Mouse (Mus musculus): ENCODE results near the gene Tex21. TPM values are rescaled to one million over a fixed set of nuclear protein-coding genes. Genes with fewer than 3 reads are reported as not detected.

The Tex21 gene
- not detected for total RNA-seq (2021)

DNA sequence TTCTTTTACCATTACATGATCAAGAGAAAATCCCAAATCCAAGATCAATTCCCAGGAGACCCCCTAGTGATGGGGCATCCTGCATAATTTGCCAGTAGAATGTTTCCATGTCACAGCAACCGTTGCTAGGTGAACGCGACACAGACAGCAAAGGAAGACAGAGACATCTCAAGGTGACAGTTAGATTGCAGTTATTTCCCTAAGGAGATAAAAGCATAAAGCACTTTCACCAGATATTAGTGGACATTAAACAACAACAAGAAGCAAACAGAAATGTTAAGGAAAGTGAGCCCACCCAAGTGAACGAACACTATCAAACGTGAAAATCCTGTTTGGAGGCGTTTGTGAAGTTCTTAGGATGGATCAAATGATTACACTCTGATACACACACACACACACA, at the start of gene Tex21:
Gene Tex21 (minus strand): TSS at position 101 of the 400 bp plus-strand sequence.
- intact Hi-C loops (cut with DNase I), result no loop called here
- DNase-seq, result no peak

DNA sequence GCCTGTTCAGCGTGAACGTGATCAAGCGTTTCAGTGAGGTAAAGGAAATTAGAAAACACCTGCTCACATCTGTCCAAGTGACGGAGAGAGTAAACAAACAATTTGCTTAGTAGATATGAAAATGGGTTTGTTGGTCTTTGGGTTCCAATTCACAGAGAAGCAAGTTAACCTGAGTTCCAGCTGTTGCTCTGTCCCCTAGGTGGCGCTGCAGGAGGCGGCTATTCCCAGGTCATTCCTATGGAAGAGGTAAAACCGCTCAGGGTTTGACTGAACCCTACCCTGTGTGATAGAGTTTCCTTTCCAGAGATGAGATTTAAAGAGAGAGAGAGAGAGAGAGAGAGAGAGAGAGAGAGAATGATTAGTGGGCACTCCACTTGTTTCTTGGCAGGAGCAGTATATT, 46.6 kb upstream of the Tex21 start:
- intact Hi-C loops (cut with DNase I), result loop anchor here (1.0 kb wide), 2 partner anchors 48 to 179 kb away; no protein-coding TSS in a partner anchor
- DNase-seq, result peak; percentile 71 to 81

DNA sequence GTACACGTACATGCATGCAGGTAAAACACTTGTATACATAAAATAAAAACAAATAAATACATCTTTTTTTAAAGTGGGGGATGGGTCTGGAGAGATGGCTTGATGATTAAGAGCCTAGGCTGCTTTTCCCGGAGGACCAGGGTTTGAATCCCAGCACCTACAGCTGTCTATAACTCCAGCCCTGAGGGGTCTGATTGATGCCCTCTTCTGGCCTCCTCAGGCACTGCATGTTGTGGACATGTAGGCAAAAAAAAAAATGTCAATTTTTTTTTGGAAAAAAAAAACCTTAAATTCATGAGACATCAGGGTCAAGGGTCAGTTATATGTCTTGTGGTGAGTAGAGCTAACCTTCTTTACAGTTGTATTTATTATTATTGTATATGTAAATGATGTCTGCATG, 43.7 kb upstream of the Tex21 start:
- intact Hi-C loops (cut with DNase I), result no loop called here
- no peak for DNase-seq

DNA sequence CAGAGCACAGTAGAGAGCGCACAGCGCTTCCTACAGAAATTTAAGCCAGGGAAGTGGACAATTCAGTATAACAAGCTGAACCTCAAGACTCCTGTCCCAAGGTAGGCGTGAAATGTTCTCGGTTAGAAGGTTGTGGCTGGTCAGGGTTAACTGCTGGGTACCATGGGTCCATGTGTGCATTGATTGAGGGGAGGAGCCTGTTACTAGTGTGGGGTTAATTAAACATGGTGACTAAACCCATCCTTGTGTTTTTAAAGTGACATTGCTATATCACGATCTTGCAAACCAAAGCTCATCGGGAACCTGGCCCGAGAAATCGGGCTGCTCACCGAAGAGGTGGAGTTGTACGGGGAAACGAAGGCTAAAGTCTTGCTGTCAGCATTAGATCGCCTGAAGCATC, 42.9 kb upstream of the Tex21 start:
- no peak for DNase-seq
- intact Hi-C loops (cut with DNase I), result no loop called here

DNA sequence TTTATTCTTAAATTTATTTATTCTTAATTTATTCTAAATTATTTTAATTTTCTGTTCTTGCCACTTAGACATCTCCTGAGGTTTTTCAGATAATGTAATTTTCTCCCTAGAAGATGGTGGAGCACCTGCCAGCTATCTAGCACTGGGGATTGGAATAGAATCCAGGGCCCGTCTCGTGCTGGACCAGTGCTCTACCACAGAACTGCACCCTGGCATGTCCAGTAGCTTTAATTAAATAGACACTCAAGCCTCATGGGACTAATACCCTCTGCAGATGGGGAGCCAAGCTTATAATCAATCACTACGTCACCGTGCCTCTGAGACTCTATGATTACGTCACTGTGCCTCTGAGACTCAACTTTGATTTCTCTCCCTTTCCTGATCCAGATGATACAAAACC, 41.9 kb upstream of the Tex21 start:
- no peak for DNase-seq
- intact Hi-C loops (cut with DNase I), result no loop called here

DNA sequence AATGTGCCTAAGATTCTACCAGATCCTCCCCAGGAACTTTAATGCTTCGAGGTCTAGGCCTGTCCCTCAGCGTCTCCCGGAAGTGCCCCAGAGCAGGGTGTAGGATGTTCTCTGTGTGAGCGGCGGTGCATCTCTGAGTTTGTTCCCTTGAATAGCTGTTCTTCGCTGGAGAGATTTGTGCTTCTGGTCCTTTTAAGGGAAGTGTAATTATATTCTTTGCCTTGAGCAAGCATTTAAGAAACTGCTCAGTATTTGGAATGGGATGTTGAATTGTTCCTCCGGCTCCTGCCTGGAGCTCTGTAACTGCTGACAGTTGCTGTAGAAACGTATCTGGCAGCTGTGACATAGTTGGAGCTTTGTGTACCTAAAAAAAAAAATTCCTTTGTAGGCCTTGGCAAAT, 41.4 kb upstream of the Tex21 start:
- intact Hi-C loops (cut with DNase I), result no loop called here
- no peak for DNase-seq

DNA sequence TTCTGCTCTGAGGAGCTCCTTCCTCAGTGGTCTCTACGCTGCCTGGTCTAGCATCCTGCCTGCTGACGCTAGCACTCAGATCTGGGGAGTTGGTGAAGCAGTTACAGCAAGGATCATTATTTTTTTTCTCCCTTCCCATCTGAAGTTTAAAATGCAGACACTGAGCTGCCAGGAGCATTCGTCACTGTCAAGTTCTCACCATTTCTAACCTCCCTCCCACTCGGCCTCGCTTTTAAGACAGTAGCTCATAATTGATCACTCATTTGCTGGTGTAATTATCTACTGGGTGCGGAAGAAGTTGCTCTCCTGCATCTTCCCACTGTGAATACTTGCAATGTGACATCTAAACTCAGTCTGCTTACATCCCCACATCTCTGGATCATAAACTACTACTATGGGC, 38.9 kb upstream of the Tex21 start:
- intact Hi-C loops (cut with DNase I), result no loop called here
- DNase-seq, result no peak

DNA sequence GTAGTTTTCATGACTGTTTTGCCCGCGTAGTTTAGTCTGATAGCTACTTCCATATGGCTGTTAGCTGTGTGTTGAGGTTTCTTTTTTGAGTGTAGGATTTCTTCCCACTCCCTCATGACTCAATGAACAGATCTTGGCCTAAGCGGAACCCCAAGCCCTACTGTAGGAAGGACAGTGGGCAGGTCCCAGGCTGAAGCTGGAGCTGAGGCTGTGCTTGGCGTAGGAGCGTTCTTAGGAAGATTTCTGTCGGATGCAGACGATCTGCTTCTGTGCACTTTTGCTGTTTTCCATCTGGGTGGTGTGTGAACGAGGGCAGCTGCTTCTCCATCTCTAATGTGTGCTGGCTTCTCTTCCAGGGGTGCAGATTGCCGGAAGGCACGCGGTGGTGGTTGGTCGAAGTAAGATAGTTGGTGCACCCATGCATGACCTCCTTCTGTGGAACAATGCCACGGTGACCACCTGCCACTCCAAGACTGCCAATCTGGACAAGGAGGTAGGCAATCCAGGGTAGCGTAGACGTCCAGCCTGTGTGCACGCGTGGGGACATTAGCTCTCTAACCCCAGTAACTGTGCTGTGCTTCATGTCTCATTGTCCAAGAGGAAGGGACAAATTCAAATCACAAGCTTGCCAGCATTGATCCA, 36.1 kb upstream of the Tex21 start:
- intact Hi-C loops (cut with DNase I), result no loop called here
- DNase-seq, result no peak

DNA sequence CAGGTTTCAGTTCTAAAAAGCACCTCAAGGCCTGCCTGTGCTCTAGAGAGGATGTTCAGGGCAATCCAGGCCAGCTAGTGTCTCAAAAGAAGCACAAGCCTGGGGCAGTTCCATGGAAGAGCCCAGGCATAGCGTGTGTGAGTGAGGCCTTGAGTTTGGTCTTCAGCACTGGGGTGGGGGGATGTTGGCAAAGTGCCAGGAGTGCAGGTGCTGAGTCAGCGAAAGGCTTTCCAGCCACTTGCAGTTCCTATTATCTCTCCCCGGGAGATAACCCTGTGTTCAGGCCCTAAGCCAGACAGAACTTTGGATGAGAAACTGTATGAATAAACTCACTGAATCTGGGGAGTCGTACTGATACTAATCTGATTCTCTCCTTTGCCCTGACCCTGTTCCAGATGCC, 35.6 kb upstream of the Tex21 start:
- intact Hi-C loops (cut with DNase I), result no loop called here
- no peak for DNase-seq

DNA sequence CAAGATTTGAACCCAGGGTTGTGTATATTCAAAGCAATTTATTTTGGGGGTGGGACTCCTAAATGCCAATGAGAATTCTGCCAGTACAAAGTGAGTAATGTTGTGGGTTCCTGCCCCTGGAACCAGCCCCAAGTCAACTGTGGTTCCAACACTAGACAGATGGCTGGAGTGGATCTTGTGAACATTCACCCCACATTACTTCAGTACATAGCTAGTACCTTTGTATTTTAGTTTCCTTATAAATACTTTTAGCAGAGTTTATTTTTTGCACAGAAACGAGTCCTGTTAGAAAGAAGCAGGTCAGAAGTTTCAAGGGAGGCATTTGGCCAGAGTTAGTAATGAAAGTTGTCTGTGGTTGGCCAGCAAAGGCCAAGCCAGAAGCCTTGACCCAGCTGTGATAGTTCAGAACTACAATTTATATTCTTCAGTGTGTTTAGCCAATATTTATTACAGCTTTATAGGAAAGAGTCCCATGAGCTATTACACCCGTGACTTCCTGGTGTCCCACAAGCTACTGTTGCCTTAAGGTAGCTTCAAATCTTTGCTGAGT, 34.6 kb upstream of the Tex21 start:
- DNase-seq, result no peak
- intact Hi-C loops (cut with DNase I), result no loop called here

DNA sequence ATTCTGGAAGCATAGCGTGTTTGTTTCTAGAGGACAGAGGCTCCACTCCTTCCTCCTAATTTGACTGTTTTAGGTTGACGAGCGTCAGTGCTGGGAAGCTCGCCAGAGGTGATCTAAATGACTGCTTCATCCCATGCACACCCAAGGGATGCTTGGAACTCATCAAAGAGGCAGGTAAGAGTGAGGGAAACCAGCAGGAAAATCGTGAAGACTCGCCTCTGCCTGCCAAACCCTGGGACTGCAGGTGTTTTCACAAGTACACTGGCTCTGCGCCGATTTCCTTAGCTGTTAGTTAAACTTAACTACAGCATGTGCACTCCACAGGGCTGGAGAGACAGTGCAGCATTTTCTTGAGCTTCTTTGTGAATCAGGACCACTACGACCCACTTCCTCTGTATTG, 34.0 kb upstream of the Tex21 start:
- intact Hi-C loops (cut with DNase I), result no loop called here

DNA sequence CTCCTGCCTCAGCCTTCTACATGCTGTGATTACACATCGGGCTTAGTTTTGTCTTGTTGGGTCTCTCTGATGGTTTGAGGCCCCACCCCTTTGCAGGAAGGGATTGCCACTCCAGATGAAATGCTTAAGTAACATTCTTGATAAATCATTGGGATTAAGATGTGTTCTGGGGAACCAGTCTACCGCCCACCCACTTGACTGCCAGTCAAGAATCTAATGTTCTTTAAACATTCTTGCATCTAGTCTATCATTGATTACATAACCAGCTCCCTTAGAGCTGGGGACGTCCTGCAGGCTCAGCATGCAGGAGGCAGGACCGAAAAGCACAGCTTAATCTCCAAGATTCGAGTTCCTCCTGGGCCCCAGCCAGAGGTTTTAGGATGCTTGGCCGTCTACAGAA, 31.7 kb upstream of the Tex21 start:
- intact Hi-C loops (cut with DNase I), result no loop called here

More for the DNA sequence above, 34.0 kb upstream of the Tex21 start:
- no peak for DNase-seq

DNA sequence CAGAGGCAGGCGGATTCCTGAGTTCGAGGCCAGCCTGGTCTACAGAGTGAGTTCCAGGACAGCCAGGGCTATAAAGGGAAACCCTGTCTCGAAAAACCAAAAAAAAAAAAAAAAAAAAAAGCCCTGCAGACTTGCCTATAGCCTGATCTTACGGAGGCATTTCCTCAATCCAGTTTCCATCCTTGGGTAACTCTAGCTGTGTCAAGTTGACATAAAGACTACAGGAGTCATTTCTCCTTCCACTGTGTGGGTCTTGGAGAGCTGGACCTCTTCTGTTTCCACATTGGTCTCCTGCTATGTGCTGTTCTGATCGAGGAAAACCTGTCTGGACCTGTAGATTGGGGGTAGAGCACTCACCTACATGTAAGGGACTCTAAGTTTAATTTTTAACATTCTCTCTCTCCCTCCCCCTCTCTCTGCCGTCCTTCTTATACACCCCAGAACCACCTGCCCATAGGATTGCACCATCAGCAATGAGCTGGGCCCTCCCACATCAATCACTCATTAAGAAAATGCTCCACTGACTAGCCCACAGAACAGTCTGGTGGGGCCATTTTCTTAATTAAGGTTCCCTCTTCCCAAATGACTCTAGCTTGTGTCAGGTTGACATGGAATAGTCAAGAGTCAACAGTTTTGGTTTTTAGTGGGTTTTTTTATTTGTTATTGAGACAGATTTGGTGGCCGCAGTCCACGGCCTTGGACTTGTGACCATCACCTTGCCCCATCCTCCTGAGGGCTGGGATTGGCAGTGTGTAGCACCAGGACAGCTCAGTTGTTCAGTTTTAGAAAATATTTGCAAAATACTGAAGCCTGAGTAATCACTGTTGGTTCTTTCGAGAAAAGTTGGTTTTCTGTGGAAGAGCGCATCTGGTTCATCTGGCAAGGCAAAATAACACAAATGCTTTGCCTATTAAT, 26.3 kb upstream of the Tex21 start:
- DNase-seq, result no peak
- intact Hi-C loops (cut with DNase I), result no loop called here

More for the DNA sequence above, 31.7 kb upstream of the Tex21 start:
- no peak for DNase-seq

DNA sequence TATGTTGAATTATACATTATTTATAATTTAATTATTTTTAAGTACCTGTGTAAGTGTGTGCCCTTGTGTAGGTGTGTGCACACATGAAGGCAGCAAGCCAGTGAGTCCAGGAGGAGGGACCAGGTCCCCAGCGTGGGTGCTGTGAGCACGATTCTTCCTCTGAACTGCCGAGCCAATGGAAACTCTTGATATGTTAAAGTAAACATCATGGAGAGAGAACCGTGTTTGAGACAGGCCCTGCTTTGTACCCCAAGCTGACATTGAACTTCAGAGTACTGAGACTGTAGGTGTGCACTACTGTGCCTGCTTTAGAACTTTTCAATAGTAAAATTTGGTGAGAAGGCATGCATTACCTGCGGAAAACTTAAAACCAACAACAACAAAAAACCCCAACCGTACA, 25.0 kb upstream of the Tex21 start:
- intact Hi-C loops (cut with DNase I), result no loop called here
- no peak for DNase-seq

DNA sequence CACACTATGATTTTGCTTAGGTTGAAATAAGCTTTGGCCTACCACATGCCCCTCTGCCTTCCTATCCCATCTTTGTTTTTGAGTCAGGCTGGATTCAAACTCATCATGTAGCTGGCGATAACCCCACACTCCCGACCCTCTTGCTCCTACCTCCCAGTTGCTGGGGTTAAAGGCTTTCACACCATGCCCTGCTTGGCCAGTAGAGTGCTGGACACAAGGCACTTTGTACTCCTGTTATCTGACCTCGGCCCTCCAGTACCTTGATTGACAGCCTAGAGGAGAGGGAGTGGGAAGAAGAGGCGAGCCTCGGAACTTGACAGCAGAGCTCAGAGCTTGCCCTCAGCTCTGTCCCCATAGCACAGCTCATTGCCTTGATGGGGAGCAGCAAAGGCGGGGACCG, 22.6 kb upstream of the Tex21 start:
- DNase-seq, result no peak
- intact Hi-C loops (cut with DNase I), result loop anchor here (10.0 kb wide), 2 partner anchors 206 to 336 kb away; no protein-coding TSS in a partner anchor

DNA sequence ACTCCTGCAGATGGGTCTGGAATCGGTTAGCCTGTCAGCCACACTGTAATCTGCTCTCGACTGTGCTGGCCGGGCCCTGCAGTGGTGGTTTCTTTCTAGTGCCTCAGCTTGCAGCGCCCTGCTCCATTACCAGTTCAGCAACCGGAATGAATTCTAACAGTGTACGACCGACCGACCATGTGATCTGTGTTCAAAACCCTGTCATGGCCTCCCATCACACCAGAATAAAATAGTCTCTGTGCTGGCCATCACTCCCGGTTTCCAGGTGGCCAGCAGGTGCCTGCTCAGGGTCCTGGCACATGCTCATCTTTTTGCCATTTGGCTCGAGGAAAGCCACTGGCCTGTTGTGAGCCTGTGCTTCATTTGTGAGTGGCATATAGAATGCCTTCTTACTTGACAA, 22.1 kb upstream of the Tex21 start:
- DNase-seq, result no peak
- intact Hi-C loops (cut with DNase I), result loop anchor here (10.0 kb wide), 2 partner anchors 206 to 336 kb away; no protein-coding TSS in a partner anchor

DNA sequence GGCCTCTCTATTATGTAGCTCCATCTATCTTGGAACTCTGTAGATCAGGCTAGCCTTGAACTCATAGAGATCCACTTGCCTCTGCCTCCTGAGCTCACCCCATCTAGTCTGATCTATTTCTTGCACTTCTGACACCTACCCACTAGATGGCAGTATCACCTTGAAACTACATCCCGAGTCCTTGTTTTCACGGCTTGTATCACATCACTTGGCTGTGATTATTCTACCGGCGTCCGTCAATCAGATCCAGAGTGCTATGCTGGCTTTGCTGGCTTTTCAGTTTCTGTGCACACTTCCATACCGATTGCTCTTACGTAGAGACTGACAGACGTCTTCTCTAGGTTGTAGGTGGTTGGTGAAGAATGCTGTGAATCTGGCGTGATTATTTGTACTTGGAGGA, 20.3 kb upstream of the Tex21 start:
- intact Hi-C loops (cut with DNase I), result loop anchor here (2.0 to 10.0 kb wide), 3 partner anchors 74 to 338 kb away; no protein-coding TSS in a partner anchor

DNA sequence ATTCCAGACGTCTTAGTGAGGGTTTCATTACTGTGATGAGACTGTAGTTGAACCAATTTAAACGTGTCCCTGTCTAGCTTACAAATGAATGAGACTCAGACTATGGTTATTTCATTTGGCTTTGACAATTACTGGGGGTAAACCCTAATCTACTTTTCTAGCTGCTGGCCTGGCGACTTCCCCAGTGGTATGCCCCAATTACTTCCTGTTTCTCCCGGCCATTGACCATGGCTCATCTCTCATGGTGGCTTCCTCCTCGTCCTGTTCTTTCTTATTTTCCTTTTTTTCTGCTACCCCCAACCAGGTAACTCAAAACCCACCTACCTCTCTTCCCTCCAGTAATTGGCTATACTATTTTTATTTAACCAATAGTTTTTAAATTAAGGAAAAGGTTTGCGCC, 18.5 kb upstream of the Tex21 start:
- intact Hi-C loops (cut with DNase I), result loop anchor here (10.0 kb wide), 2 partner anchors 210 to 340 kb away; no protein-coding TSS in a partner anchor
- DNase-seq, result no peak

More for the DNA sequence above, 20.3 kb upstream of the Tex21 start:
- peak; percentile 29 to 56 for DNase-seq

DNA sequence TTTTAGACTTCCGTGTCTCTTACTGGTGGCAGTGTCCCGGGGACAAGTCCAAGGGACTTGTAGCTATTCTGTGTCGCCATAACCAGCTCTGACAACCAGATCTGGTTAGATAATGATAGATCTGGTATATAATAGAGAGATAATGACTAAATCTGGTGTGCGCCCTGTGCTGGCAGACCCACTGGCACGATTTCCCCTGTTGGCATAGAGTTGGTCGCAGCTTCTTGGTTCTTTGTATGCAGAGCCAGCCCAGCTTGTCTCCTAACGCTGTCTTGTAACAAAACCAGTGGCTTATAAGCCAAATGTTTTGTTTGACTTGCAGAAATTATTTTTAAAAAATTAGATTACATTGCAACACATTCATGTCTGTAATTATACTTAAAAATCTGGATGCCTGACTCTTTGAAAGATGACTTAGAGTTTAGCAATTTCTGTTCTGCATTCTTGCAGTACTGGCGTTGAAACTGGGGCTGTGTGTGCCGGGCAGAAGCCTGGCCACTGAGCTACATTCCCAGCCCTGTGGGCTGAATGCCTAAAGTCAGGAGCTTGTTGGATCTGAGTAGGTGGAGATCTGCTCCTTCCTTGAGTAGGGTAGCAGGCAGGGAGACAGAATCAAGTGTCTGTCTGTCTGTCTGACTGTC, 17.9 kb upstream of the Tex21 start:
- peak; percentile 42 to 47 for DNase-seq
- intact Hi-C loops (cut with DNase I), result loop anchor here (10.0 kb wide), 2 partner anchors 210 to 340 kb away; no protein-coding TSS in a partner anchor

DNA sequence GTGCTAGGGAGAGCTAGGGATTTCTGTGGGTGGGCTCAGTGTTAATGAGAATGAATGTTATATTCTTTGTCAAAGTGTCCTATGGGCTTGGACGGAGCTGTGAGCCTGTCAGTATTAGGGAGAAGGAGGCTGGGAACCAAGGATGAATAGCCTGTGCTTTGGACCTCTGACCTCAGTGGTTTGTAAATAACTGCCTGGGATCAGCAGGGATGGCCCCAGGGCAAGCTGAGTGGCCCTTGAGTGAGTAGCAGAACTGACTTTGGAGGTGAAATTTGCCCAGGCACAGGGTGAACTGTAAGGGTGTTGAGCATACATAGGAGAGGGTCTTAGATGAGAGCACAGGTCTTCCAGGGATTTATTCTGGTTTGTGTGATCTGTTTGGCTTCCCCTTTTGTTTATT, 17.3 kb upstream of the Tex21 start:
- intact Hi-C loops (cut with DNase I), result loop anchor here (10.0 kb wide), 2 partner anchors 211 to 341 kb away; no protein-coding TSS in a partner anchor
- no peak for DNase-seq

DNA sequence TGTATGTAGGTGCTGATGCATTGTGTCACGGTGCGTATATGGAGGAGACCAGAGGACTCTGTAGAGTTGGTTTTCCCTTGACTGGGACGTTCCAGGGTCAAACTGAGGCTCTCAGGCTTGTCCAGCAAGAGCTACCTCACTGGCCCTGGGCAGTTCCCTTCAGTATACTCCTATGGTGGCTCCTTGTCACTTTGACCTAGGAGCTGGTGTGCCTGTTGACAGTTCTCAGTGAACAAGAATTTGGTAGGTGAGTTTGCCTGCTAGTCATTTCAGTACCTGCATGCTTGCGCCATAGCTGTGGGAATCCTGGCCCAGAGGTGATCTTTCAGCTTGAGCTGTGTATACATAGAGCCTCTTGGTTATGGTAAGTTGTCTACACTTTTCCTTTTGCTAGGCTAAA, 16.4 kb upstream of the Tex21 start:
- intact Hi-C loops (cut with DNase I), result loop anchor here (10.0 kb wide), 2 partner anchors 212 to 342 kb away; no protein-coding TSS in a partner anchor
- no peak for DNase-seq
